12 mouse cellular contexts compared by ENCODE assay signal in genomic region chr5:113644520-113644919, GRCm38 (mm10). TPM values are rescaled to one million over a fixed set of nuclear protein-coding genes. Genes with fewer than 3 reads are reported as not detected.
DNase-seq lines count a peak whose midpoint lies in the region; ATAC-seq and TF ChIP-seq lines count a peak whose summit lies in the region.
"Had no signal": no experiment of that assay in that cellular context is flagged by ENCODE, and none has a peak within 500 bp of the region (broad histone marks: within the 10 kb centered on the region; RNA-seq: fewer than 3 reads in every experiment).

No protein-coding gene starts in this region.

- no peaks in the 10 kb centered on the region for H3K36me3 ChIP-seq in testis, adult 2 months (ENCODE audit: control insufficient read depth, insufficient read depth, low read length)
- H3K36me3 ChIP-seq in midbrain, embryonic 15.5 days (replicated peaks) = no peaks in the 10 kb centered on the region
- H3K36me3 ChIP-seq: neural tube, embryonic 12.5 days had no signal

- H3K4me3 ChIP-seq in testis, adult 2 months (ENCODE audit: control insufficient read depth, low read depth, low read length) = peak overlapping the region; percentile 70
- no peak overlapping the region for H3K4me3 ChIP-seq in midbrain, embryonic 15.5 days
- H3K4me3 ChIP-seq: neural tube, embryonic 12.5 days had no signal

- H3K4me1 ChIP-seq in testis, adult 2 months (ENCODE audit: control insufficient read depth, insufficient read depth, low read length) = peaks cover 7% of the 10 kb centered on the region
- H3K4me1 ChIP-seq in midbrain, embryonic 15.5 days = peaks cover 9% of the 10 kb centered on the region

- no peak for TF ChIP-seq POLR2A in testis, adult 2 months (IDR thresholded peaks at IDR 0.05; ENCODE audit: control insufficient read depth, low read depth, low read length)

- peak; percentile 24 to 57 for DNase-seq in adrenal gland, adult (ENCODE audit: inconsistent age in 2 of 2, low spot score in 1 of 2)
- no peak for DNase-seq in adrenal gland, adult 8-10 months
- peak; percentile 72 for DNase-seq in layer of hippocampus, adult 11-12 months (ENCODE audit: low spot score)
- no peak for DNase-seq in layer of hippocampus, adult 8-10 months (ENCODE audit: low spot score in 2 of 2)
- no peak for DNase-seq in testis, postnatal 14 days (ENCODE audit: low spot score)
- no peak for DNase-seq in retina, embryonic 14.5 days (ENCODE audit: low spot score)
- DNase-seq: adrenal gland, postnatal 10 days; spleen, adult 18-20 months had no signal

- H3K27me3 ChIP-seq in testis, adult 2 months (ENCODE audit: control insufficient read depth, insufficient read depth, low read length) = no peaks in the 10 kb centered on the region; the same call in 1 of the 2 replicates
- H3K27me3 ChIP-seq in midbrain, embryonic 15.5 days (replicated peaks) = 0 out of 2 replicates have a peak, but pooled peaks cover 2% of the 10 kb centered on the region

- H3K9ac ChIP-seq in midbrain, embryonic 15.5 days = no peak overlapping the region
- H3K9ac ChIP-seq: neural tube, embryonic 12.5 days had no signal

- H3K4me2 ChIP-seq in midbrain, embryonic 15.5 days = no peak overlapping the region
- H3K4me2 ChIP-seq: neural tube, embryonic 12.5 days had no signal

- WGBS in midbrain, embryonic 15.5 days = 91% methylated on average over 4 of the region's 4 CpGs

- no peak for TF ChIP-seq CTCF in testis, adult 2 months (IDR thresholded peaks at IDR 0.05; ENCODE audit: control insufficient read depth, insufficient read depth, insufficient replicate concordance, low read depth, low read length)

- H3K9me3 ChIP-seq in midbrain, embryonic 15.5 days = no peaks in the 10 kb centered on the region
- H3K9me3 ChIP-seq: neural tube, embryonic 12.5 days had no signal

- H3K27ac ChIP-seq in testis, adult 2 months (ENCODE audit: control insufficient read depth, insufficient read depth, low read depth, low read length) = no peak overlapping the region
- H3K27ac ChIP-seq in midbrain, embryonic 15.5 days = no peak overlapping the region
- H3K27ac ChIP-seq: neural tube, embryonic 12.5 days had no signal

- ATAC-seq in midbrain, embryonic 15.5 days (replicated peaks) = no peak

RNA-seq across cellular contexts. Expression of gene Cmklr1, which starts 5.7 kb away (rescaled TPM):
- 10 to 100 TPM; 14.2 to 27.6 (median 21.2) TPM for total RNA-seq in adrenal gland, adult 8-10 months (2022)
- total RNA-seq in layer of hippocampus, adult 8-10 months (2022) = 10 to 100 TPM in 2 of 4 experiments, 1 to 10 TPM in 2; 5.1 to 23.1 (median 13.4) TPM
- 82.3 and 86.6 TPM in 2 replicates for polyA plus RNA-seq in testis, adult 2 months (2012; rRNA removed)
- polyA plus RNA-seq in midbrain, embryonic 15.5 days (2015; fragmentation: Nextera tagmentation; extraction: Ambion mirVana) = 2.0 and 2.8 TPM in 2 replicates
- total RNA-seq: MEL had no signal

Comparison
In these comparisons a context has a peak if more than half of its experiments do, and no peak if none do; other contexts are left out.
1. DNase-seq: peak in adrenal gland, adult (2 of 2) and layer of hippocampus, adult 11-12 months (single experiment); none in adrenal gland, adult 8-10 months (single experiment), layer of hippocampus, adult 8-10 months (0 of 2), testis, postnatal 14 days (single experiment) and retina, embryonic 14.5 days (single experiment).